In the genomic region with DNA sequence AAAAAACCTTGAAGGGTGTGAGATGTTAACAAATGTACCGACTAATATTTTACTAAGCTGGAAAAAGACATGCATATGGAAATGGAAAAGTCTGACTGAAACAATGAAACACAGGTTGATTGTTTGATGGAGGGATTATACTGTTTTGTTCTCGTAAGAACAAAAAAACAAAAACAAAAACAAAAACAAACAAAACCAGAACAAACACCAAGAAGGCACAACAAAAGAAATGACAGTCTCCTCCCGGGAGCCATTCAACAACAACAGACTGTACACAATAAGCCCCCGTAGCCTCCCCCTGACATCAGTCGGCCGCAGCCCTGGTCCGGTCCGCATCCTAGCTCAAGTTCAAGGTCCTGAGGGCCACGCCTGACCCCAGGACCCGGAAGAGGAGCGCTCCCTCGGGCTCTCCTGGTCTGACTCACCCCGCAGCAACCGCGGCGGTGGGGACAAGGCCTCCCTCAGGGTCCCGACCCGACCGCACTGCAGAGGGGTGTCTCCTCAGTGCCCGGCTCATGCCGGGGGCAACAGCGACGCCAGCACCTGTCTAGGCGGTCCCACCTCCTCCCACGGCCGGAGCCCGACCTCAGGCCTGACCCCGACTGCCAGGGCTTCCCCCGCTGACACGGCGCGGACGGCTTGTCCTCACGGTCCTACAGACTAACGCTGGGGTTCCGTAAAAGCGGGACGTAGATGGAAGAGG, we compare ENCODE assay signal across 8 mouse cellular contexts. TPM values are rescaled to one million over a fixed set of nuclear protein-coding genes. Genes with fewer than 3 reads are reported as not detected.
DNase-seq lines count a peak whose midpoint lies in the region; ATAC-seq lines count a peak whose summit lies in the region.

No protein-coding gene starts in this region.

- WGBS in kidney, embryonic 14.5 days, result under 1% methylated on average over 38 of the region's 38 CpGs
- WGBS in embryonic facial prominence, embryonic 10.5 days, result 1% methylated on average over 38 of the region's 38 CpGs
- WGBS in midbrain, embryonic 10.5 days, result 2% methylated on average over 38 of the region's 38 CpGs

- no peaks in the 10 kb centered on the region for H3K9me3 ChIP-seq in kidney, embryonic 14.5 days (ENCODE audit: control insufficient read depth, low read length)
- H3K9me3 ChIP-seq in embryonic facial prominence, embryonic 10.5 days, result no peaks in the 10 kb centered on the region
- no peaks in the 10 kb centered on the region for H3K9me3 ChIP-seq in midbrain, embryonic 10.5 days (replicated peaks)

- peak overlapping the region; percentile 100 for H3K4me3 ChIP-seq in kidney, embryonic 14.5 days (ENCODE audit: low read length)
- H3K4me3 ChIP-seq in embryonic facial prominence, embryonic 10.5 days, result peak overlapping the region; percentile 99
- H3K4me3 ChIP-seq in midbrain, embryonic 10.5 days, result peak overlapping the region; percentile 98

- H3K27ac ChIP-seq in kidney, embryonic 14.5 days (ENCODE audit: low read depth, low read length), result peak overlapping the region; percentile 67
- H3K27ac ChIP-seq in embryonic facial prominence, embryonic 10.5 days (replicated peaks), result peak overlapping the region; percentile 96
- peak overlapping the region; percentile 95 for H3K27ac ChIP-seq in midbrain, embryonic 10.5 days (replicated peaks)

- peaks cover 23% of the 10 kb centered on the region for H3K4me1 ChIP-seq in kidney, embryonic 14.5 days (ENCODE audit: control insufficient read depth, insufficient read depth, low read length)
- peaks cover 29% of the 10 kb centered on the region for H3K4me1 ChIP-seq in embryonic facial prominence, embryonic 10.5 days
- peaks cover 30% of the 10 kb centered on the region for H3K4me1 ChIP-seq in midbrain, embryonic 10.5 days

- no peaks in the 10 kb centered on the region for H3K36me3 ChIP-seq in kidney, embryonic 14.5 days (ENCODE audit: control insufficient read depth, insufficient read depth, low read length)
- peaks cover 22% of the 10 kb centered on the region for H3K36me3 ChIP-seq in embryonic facial prominence, embryonic 10.5 days (replicated peaks)
- peaks cover 14% of the 10 kb centered on the region for H3K36me3 ChIP-seq in midbrain, embryonic 10.5 days

- DNase-seq in kidney, postnatal 4 days, result no peak
- DNase-seq in MEL-GATA-1-ER (ENCODE audit: extremely low read depth, low read depth), result peak; percentile 7
- no peak for DNase-seq in embryonic facial prominence, embryonic 10.5 days (ENCODE audit: low spot score)
- DNase-seq in midbrain, embryonic 10.5 days (ENCODE audit: low spot score), result no peak
- no peak for DNase-seq in yolk sac, embryonic 10.5 days (ENCODE audit: low spot score)

- H3K9ac ChIP-seq in kidney, embryonic 14.5 days (ENCODE audit: low read depth, low read length), result peak overlapping the region; percentile 96

- peak overlapping the region; percentile 74 for H3K4me2 ChIP-seq in kidney, embryonic 14.5 days (replicated peaks; ENCODE audit: low read depth, low read length)

- peak; percentile 72 for ATAC-seq in kidney, embryonic 14.5 days (ENCODE audit: low FRiP score, low TSS enrichment)
- ATAC-seq in inflammation-experienced regulatory T-cells, adult 6 months, result peak; percentile 22
- no peak for ATAC-seq in monocyte, adult 5-6 weeks (replicated peaks; ENCODE audit: insufficient number of reproducible peaks, low FRiP score, low TSS enrichment, poor library complexity, severe bottlenecking)

- H3K27me3 ChIP-seq in kidney, embryonic 14.5 days (ENCODE audit: control insufficient read depth, insufficient read depth, low read length), result no peaks in the 10 kb centered on the region
- 0 out of 2 replicates have a peak, but pooled peaks cover 3% of the 10 kb centered on the region for H3K27me3 ChIP-seq in embryonic facial prominence, embryonic 10.5 days (replicated peaks; ENCODE audit: low read depth, poor library complexity, severe bottlenecking)
- peaks cover 19% of the 10 kb centered on the region for H3K27me3 ChIP-seq in midbrain, embryonic 10.5 days (ENCODE audit: low read depth, poor library complexity, severe bottlenecking)

RNA-seq across cellular contexts. Expression of gene Ist1, which starts 0.5 kb away (rescaled TPM):
- polyA plus RNA-seq in kidney, embryonic 14.5 days (2014; fragmentation: Nextera tagmentation; extraction: Ambion mirVana), result 115 and 143 TPM in 2 replicates
- 141 and 149 TPM in 2 replicates for polyA plus RNA-seq in embryonic facial prominence, embryonic 10.5 days (2016; fragmentation: Nextera tagmentation; extraction: Ambion mirVana)
- 100 to 1,000 TPM; 103 to 143 (median 127) TPM for polyA plus RNA-seq in inflammation-experienced regulatory T-cells, adult 6 months (2017; shearing (Covaris generic))
- polyA plus RNA-seq in midbrain, embryonic 10.5 days (2016; fragmentation: Nextera tagmentation; extraction: Ambion mirVana), result 143 and 156 TPM in 2 replicates
- total RNA-seq in monocyte, adult 5-6 weeks (2017), result 139 to 149 TPM (median 144 TPM) in 3 replicates

RNA-seq across cellular contexts. Expression of gene Zfp821, which starts 12.8 kb away (rescaled TPM):
- polyA plus RNA-seq in kidney, embryonic 14.5 days (2014; fragmentation: Nextera tagmentation; extraction: Ambion mirVana), result 29.0 and 36.2 TPM in 2 replicates
- polyA plus RNA-seq in embryonic facial prominence, embryonic 10.5 days (2016; fragmentation: Nextera tagmentation; extraction: Ambion mirVana), result 37.0 and 38.2 TPM in 2 replicates
- 1 to 10 TPM; 3.5 to 9.7 (median 6.0) TPM for polyA plus RNA-seq in inflammation-experienced regulatory T-cells, adult 6 months (2017; shearing (Covaris generic))
- 37.7 and 42.8 TPM in 2 replicates for polyA plus RNA-seq in midbrain, embryonic 10.5 days (2016; fragmentation: Nextera tagmentation; extraction: Ambion mirVana)
- 12.7 to 16.6 TPM (median 16.3 TPM) in 3 replicates for total RNA-seq in monocyte, adult 5-6 weeks (2017)

RNA-seq across cellular contexts. Expression of gene Atxn1l, which starts 44.9 kb away (rescaled TPM):
- 5.4 and 5.6 TPM in 2 replicates for polyA plus RNA-seq in kidney, embryonic 14.5 days (2014; fragmentation: Nextera tagmentation; extraction: Ambion mirVana)
- 8.3 and 9.6 TPM in 2 replicates for polyA plus RNA-seq in embryonic facial prominence, embryonic 10.5 days (2016; fragmentation: Nextera tagmentation; extraction: Ambion mirVana)
- polyA plus RNA-seq in inflammation-experienced regulatory T-cells, adult 6 months (2017; shearing (Covaris generic)), result 1 to 10 TPM; 3.0 to 4.6 (median 3.2) TPM
- 6.3 and 8.1 TPM in 2 replicates for polyA plus RNA-seq in midbrain, embryonic 10.5 days (2016; fragmentation: Nextera tagmentation; extraction: Ambion mirVana)
- 19.1 to 27.7 TPM (median 20.6 TPM) in 3 replicates for total RNA-seq in monocyte, adult 5-6 weeks (2017)
